Mouse (Mus musculus) heart, postnatal 0 days (tissue): Measurements from ENCODE around the gene Ficd. TPM values are rescaled to one million over a fixed set of nuclear protein-coding genes. Genes with fewer than 3 reads are reported as not detected.

ENCODE experiments used
- ATAC-seq: fragments of 200-750 bp; cut with Nextera tagmentation; 2 replicates; pipeline ENCODE4 v1.8.0; 2017; ENCODE audit warnings: low read depth, moderate number of reproducible peaks, moderate library complexity; ENCODE audit not compliant: insufficient read depth
- DNase-seq: peaks from one replicate; pipeline ENCODE4 v3.0.0-alpha.2; 2016; ENCODE audit warnings: low spot score
- H3K27ac ChIP-seq: fragments of 300-500 bp; sonication (generic); 2 replicates; pipeline ENCODE4 v1.5.1; 2014; ENCODE audit warnings: low read depth, mild to moderate bottlenecking
- H3K27me3 ChIP-seq: fragments of 300-500 bp; sonication (generic); 2 replicates; pipeline ENCODE4 v1.6.1; 2014; ENCODE audit warnings: low read length, mixed read lengths; ENCODE audit not compliant: control insufficient read depth, insufficient read depth
- H3K36me3 ChIP-seq: fragments of 300-500 bp; sonication (generic); replicated peaks from 2 replicates; pipeline ENCODE4 v1.6.1; 2014; ENCODE audit warnings: low read length, mixed read lengths; ENCODE audit not compliant: control insufficient read depth, insufficient read depth
- H3K4me1 ChIP-seq: fragments of 300-500 bp; sonication (generic); 2 replicates; pipeline ENCODE4 v1.6.1; 2014; ENCODE audit warnings: antibody characterized with exemption; ENCODE audit not compliant: control insufficient read depth, insufficient read depth
- H3K4me2 ChIP-seq: fragments of 300-500 bp; sonication (generic); 2 replicates; pipeline ENCODE4 v1.6.1; 2014; ENCODE audit warnings: low read depth, mild to moderate bottlenecking, low read length, moderate library complexity
- H3K4me3 ChIP-seq: fragments of 300-500 bp; sonication (generic); 2 replicates; pipeline ENCODE4 v1.5.1; 2014; ENCODE audit warnings: low read depth, low read length
- H3K9ac ChIP-seq: fragments of 300-500 bp; sonication (generic); replicated peaks from 2 replicates; pipeline ENCODE4 v1.6.1; 2014; ENCODE audit warnings: low read depth, low read length, mixed read lengths
- H3K9me3 ChIP-seq: fragments of 300-500 bp; sonication (generic); replicated peaks from 2 replicates; pipeline ENCODE4 v1.6.1; 2016; ENCODE audit warnings: low read length; ENCODE audit not compliant: control insufficient read depth
- CTCF ChIP-seq: IDR thresholded peaks from 2 replicates; pipeline ENCODE4 v1.5.1; 2016; ENCODE audit warnings: antibody characterized with exemption, control low read depth, low read depth
- EP300 ChIP-seq: IDR thresholded peaks from 2 replicates; pipeline ENCODE4 v1.6.1; 2016; ENCODE audit warnings: antibody characterized with exemption, low read depth
- WGBS: fragments of 180-500 bp; shearing (Covaris S2); extraction: QIAGEN DNeasy Blood & Tissue Kit; methylation state at CpG from one replicate; pipeline ENCODE4 v1.1.7; 2014; 5-methylcytosine and 5-hydroxymethylcytosine counted together
- polyA plus RNA-seq: library from polyadenylated mRNA; unstranded; fragments of >200 nt; fragmentation: Nextera tagmentation; extraction: Ambion mirVana; gene quantifications from 2 replicates; pipeline ENCODE4 v1.2.1, GENCODE M21; 2015
- total RNA-seq: library from RNA; depleted of rRNA; stranded (reverse); fragments of >200 nt; gene quantifications from 2 replicates; pipeline ENCODE4 v1.2.3, GENCODE M21; 2014; ENCODE audit warnings: low replicate concordance

Ficd gene
- total and polyA plus RNA-seq, 2 experiments from 2014 or later = 4.1 to 5.5 TPM

GRCm38 (mm10) chr5:113694000-113694399, 41.6 kb upstream of the Ficd start:
- Histone ChIP-seq H3K9me3 (no peaks in the 10 kb centered on the region), H3K27me3 (peaks cover 11% of the 10 kb centered on the region; the same call in 1 of the 2 replicates), H3K4me3 (no peak overlapping the region), H3K36me3 (no peaks in the 10 kb centered on the region), H3K4me2 (no peak overlapping the region), H3K9ac (no peak overlapping the region), H3K27ac (no peak overlapping the region), H3K4me1 (no peaks in the 10 kb centered on the region)
- TF ChIP-seq EP300 (no peak), CTCF (no peak)
- ATAC-seq = no peak
- 56% methylated on average over 4 of the region's 4 CpGs for WGBS
- no peak for DNase-seq

GRCm38 (mm10) chr5:113694415-113694814, 41.2 kb upstream of the Ficd start:
- ATAC-seq = no peak

GRCm38 (mm10) chr5:113700388-113701023, 35.1 kb upstream of the Ficd start:
- DNase-seq = no peak

More at GRCm38 (mm10) chr5:113694415-113694814, 41.2 kb upstream of the Ficd start:
- Histone ChIP-seq H3K4me2 (no peak overlapping the region), H3K36me3 (no peaks in the 10 kb centered on the region), H3K27me3 (peaks cover 11% of the 10 kb centered on the region; the same call in 1 of the 2 replicates), H3K4me3 (no peak overlapping the region), H3K9me3 (no peaks in the 10 kb centered on the region), H3K27ac (no peak overlapping the region), H3K4me1 (no peaks in the 10 kb centered on the region), H3K9ac (no peak overlapping the region)
- TF ChIP-seq EP300 (no peak), CTCF (no peak)
- 47% methylated on average over 5 of the region's 5 CpGs for WGBS
- no peak for DNase-seq

GRCm38 (mm10) chr5:113703803-113704585, 31.6 kb upstream of the Ficd start:
- H3K4me3 ChIP-seq = no peak overlapping the region
- no peak overlapping the region for H3K4me2 ChIP-seq
- H3K27ac ChIP-seq = no peak overlapping the region
- H3K4me1 ChIP-seq = no peaks in the 10 kb centered on the region
- DNase-seq (peak; percentile 9), ATAC-seq (peak; percentile 70; the same call in 1 of the 2 replicates)
- TF ChIP-seq EP300 (peak; percentile 65; the same call in 1 of the 2 replicates), CTCF (no peak)
- H3K27me3 ChIP-seq = 0 out of 2 replicates have a peak, but pooled peaks cover 9% of the 10 kb centered on the region
- H3K9ac ChIP-seq = no peak overlapping the region
- H3K9me3 ChIP-seq = no peaks in the 10 kb centered on the region
- 49% methylated on average over 21 of the region's 21 CpGs for WGBS
- H3K36me3 ChIP-seq = no peaks in the 10 kb centered on the region

More at GRCm38 (mm10) chr5:113700388-113701023, 35.1 kb upstream of the Ficd start:
- peaks cover 14% of the 10 kb centered on the region; the same call in 1 of the 2 replicates for H3K27me3 ChIP-seq
- 76% methylated on average over 19 of the region's 19 CpGs for WGBS
- no peak overlapping the region for H3K9ac ChIP-seq
- H3K4me2 ChIP-seq = no peak overlapping the region
- H3K27ac ChIP-seq = no peak overlapping the region
- no peak for TF ChIP-seq CTCF
- TF ChIP-seq EP300 = no peak
- ATAC-seq = no peak
- H3K9me3 ChIP-seq = no peaks in the 10 kb centered on the region
- no peaks in the 10 kb centered on the region for H3K36me3 ChIP-seq
- no peaks in the 10 kb centered on the region for H3K4me1 ChIP-seq
- no peak overlapping the region for H3K4me3 ChIP-seq

GRCm38 (mm10) chr5:113712861-113713260, 22.7 kb upstream of the Ficd start:
- no peaks in the 10 kb centered on the region for H3K36me3 ChIP-seq
- no peaks in the 10 kb centered on the region for H3K4me1 ChIP-seq
- no peak for DNase-seq
- no peak overlapping the region for H3K4me3 ChIP-seq
- H3K9me3 ChIP-seq = no peaks in the 10 kb centered on the region
- no peak for TF ChIP-seq EP300
- TF ChIP-seq CTCF = no peak
- H3K27ac ChIP-seq = no peak overlapping the region
- no peak overlapping the region for H3K4me2 ChIP-seq
- peaks cover 5% of the 10 kb centered on the region; the same call in 1 of the 2 replicates for H3K27me3 ChIP-seq
- no peak overlapping the region for H3K9ac ChIP-seq
- no peak for ATAC-seq
- 66% methylated on average over 2 of the region's 2 CpGs for WGBS
